Mouse (Mus musculus) intestine, embryonic 15.5 days (tissue): ENCODE measurements around the gene Cxcl9. TPM values are rescaled to one million over a fixed set of nuclear protein-coding genes. Genes with fewer than 3 reads are reported as not detected.

Experiments
- ATAC-seq: fragments of 200-750 bp; cut with Nextera tagmentation; 2 replicates; pipeline ENCODE4 v1.8.0; 2017; ENCODE audit warnings: moderate TSS enrichment, moderate library complexity
- H3K27ac ChIP-seq: fragments of 300-500 bp; sonication (generic); 2 replicates; pipeline ENCODE4 v1.5.1; 2015; ENCODE audit warnings: mild to moderate bottlenecking, inconsistent platforms
- H3K27me3 ChIP-seq: fragments of 300-500 bp; sonication (generic); replicated peaks from 2 replicates; pipeline ENCODE4 v1.6.1; 2015; ENCODE audit warnings: inconsistent platforms
- H3K36me3 ChIP-seq: fragments of 300-500 bp; sonication (generic); 2 replicates; pipeline ENCODE4 v1.6.1; 2015; ENCODE audit warnings: inconsistent platforms
- H3K4me1 ChIP-seq: fragments of 300-500 bp; sonication (generic); replicated peaks from 2 replicates; pipeline ENCODE4 v1.6.1; 2015; ENCODE audit warnings: inconsistent platforms
- H3K4me2 ChIP-seq: fragments of 300-500 bp; sonication (generic); replicated peaks from 2 replicates; pipeline ENCODE4 v1.6.1; 2015; ENCODE audit warnings: mild to moderate bottlenecking, inconsistent platforms
- H3K4me3 ChIP-seq: fragments of 300-500 bp; sonication (generic); replicated peaks from 2 replicates; pipeline ENCODE4 v1.5.1; 2015; ENCODE audit warnings: inconsistent platforms
- H3K9ac ChIP-seq: fragments of 300-500 bp; sonication (generic); 2 replicates; pipeline ENCODE4 v1.6.1; 2015; ENCODE audit warnings: inconsistent platforms
- H3K9me3 ChIP-seq: fragments of 300-500 bp; sonication (generic); 2 replicates; pipeline ENCODE4 v1.6.1; 2016; ENCODE audit warnings: inconsistent platforms
- WGBS: fragments of 180-500 bp; shearing (Covaris S2); methylation state at CpG from one replicate; pipeline ENCODE4 v1.1.7; 2015; 5-methylcytosine and 5-hydroxymethylcytosine counted together
- polyA plus RNA-seq: library from polyadenylated mRNA; unstranded; fragments of >200 nt; fragmentation: Nextera tagmentation; extraction: Ambion mirVana; gene quantifications from 2 replicates; pipeline ENCODE4 v1.2.1, GENCODE M21; 2015

The Cxcl9 gene
- polyA plus RNA-seq, 1 experiment from 2014 or later, result not detected

DNA sequence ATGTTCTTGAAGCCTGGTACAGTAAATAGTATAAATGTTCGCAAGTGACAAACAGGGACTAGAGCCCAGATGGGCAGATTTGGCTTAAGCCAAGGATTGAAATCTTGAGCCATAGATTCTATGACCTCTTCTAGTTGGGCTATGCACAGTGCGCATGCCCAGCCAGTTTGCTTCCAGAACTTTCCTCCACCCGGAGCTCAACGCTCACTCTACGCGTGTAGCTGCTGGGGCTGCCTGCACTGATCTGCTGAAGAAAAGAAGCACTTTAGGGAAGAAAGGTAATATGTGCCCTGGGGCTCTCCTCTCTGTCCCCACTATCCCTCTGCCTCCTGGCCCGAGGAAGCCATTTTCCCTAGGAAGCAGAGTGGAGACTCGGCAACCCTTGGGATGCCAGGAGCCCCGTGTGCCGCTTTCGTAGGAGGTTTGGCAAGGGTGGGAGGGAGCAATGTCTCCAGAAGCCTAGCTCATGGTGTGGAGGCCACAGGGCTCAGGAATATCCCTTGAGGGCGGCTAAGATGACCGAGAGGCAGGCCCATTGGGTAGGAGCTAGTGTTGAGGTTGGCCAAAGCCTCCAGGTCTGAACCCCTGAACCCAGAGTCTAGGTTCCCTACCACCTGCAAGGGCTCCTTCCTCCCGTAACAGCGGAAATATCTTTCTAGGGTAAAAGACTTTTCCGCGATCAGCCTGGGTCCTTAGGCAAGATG lies 3.9 kb upstream of the Cxcl9 start, which contains the start of gene Art3:
Art3 (plus strand) TSS at position 193 of the 704 bp plus-strand sequence.
- ATAC-seq, result peak; percentile 15; the same call in 1 of the 2 replicates
- Histone ChIP-seq H3K9me3 (no peaks in the 10 kb centered on the region), H3K9ac (no peak within 1 kb of the TSS), H3K27ac (peak within 1 kb of the TSS; percentile 84), H3K36me3 (no peaks in the 10 kb centered on the region), H3K4me2 (peak within 1 kb of the TSS; percentile 25), H3K27me3 (no peaks in the 10 kb centered on the region), H3K4me1 (0 out of 2 replicates have a peak, but pooled peaks cover 5% of the 10 kb centered on the region), H3K4me3 (no peak within 1 kb of the TSS)
- WGBS, result 85% methylated on average over 17 of the region's 17 CpGs

DNA sequence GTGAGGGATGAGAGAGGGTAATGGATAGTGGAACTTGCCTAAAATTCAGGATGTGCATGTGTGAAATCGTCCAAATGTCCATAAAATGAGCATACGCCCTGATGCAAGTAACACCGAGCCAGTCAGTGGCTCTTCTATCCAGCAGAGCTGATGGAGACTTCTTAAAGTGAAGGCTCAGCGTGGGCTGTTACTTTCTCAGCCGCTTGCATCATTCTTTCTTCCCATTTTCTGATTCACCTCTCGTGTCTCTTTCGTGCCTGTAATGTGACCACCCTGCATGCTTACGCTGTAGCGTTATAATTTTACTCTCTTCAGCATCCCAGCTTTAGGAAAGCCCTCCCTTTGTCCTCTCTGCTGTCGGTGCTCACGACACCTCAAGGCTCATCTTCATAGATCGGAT lies 3.2 kb upstream of the Cxcl9 start:
- Histone ChIP-seq H3K4me1 (0 out of 2 replicates have a peak, but pooled peaks cover 5% of the 10 kb centered on the region), H3K4me3 (no peak overlapping the region), H3K4me2 (no peak overlapping the region), H3K27me3 (no peaks in the 10 kb centered on the region), H3K9me3 (no peaks in the 10 kb centered on the region), H3K27ac (no peak overlapping the region), H3K36me3 (no peaks in the 10 kb centered on the region), H3K9ac (no peak overlapping the region)
- no peak for ATAC-seq
- WGBS, result 89% methylated on average over 12 of the region's 12 CpGs

DNA sequence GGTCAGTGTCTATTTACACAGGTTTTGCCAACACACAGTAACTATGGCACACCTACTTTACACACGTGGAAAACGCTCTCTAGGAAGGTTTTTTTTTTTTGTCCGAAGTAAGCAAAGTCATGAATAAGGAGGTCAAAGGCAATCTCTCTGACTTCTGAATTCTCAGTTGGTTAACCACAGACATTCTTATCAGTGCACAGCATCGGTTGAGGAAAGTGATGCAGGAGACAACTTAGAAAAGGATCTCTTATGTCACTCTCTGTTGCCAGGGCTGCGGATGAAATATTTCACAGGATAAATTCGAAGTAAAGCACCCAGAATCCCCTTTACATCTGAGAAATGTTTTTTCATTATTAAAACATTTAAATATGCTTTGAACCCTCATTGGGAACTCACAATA lies 512 bp downstream of the Cxcl9 start:
- Histone ChIP-seq H3K9ac (no peak overlapping the region), H3K36me3 (no peaks in the 10 kb centered on the region), H3K4me3 (no peak overlapping the region), H3K27me3 (no peaks in the 10 kb centered on the region), H3K9me3 (no peaks in the 10 kb centered on the region), H3K4me2 (no peak overlapping the region), H3K4me1 (0 out of 2 replicates have a peak, but pooled peaks cover 9% of the 10 kb centered on the region), H3K27ac (no peak overlapping the region)
- 60% methylated on average over 6 of the region's 6 CpGs for WGBS
- no peak for ATAC-seq

DNA sequence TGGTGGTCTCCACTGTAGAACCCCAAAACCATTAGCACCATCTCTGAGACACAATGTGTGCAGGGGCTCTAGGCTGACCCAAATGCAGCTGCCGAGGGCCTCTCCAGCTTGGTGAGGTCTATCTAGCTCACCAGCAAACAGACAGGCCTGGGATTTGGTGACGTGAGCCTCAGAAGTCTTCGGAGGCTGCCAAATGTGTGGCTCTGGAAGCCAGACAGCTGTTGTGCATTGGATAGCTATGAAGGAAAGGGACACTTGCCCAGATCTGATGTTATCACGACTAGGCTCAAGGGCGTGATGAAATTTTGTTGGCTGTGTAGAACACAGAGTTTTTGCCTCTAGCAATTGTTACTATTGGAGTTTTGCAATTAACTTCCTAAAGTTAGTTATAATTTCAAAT lies 4.6 kb downstream of the Cxcl9 start:
- no peak for ATAC-seq
- H3K4me3 ChIP-seq, result no peak overlapping the region
- 64% methylated on average over 5 of the region's 5 CpGs for WGBS
- H3K9me3 ChIP-seq, result no peaks in the 10 kb centered on the region
- H3K4me2 ChIP-seq, result no peak overlapping the region
- no peak overlapping the region for H3K9ac ChIP-seq
- no peaks in the 10 kb centered on the region for H3K36me3 ChIP-seq
- no peaks in the 10 kb centered on the region for H3K27me3 ChIP-seq
- H3K4me1 ChIP-seq, result 0 out of 2 replicates have a peak, but pooled peaks cover 4% of the 10 kb centered on the region
- H3K27ac ChIP-seq, result no peak overlapping the region

DNA sequence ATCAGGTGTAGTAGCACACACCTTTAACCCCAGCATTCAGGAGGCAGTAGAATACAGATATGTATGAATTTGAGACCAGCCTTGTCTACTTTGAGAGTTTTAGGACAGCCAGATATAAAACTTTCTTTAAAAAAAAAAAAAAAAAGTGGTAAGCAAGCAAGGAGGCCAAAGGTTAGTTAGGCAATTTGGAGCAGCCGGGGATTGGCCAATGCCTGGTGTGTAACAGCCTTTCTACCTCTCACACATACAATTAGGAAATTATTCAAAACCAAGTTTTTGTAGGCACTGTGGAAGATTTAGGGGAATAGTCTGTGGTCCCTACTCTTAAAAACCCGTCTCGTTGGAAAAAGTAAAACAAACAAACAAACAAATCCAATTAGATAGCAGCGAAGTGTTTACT lies 5.3 kb downstream of the Cxcl9 start:
- Histone ChIP-seq H3K9ac (no peak overlapping the region), H3K27ac (no peak overlapping the region), H3K4me1 (0 out of 2 replicates have a peak, but pooled peaks cover 4% of the 10 kb centered on the region), H3K4me2 (no peak overlapping the region), H3K4me3 (no peak overlapping the region), H3K36me3 (no peaks in the 10 kb centered on the region), H3K27me3 (no peaks in the 10 kb centered on the region), H3K9me3 (no peaks in the 10 kb centered on the region)
- ATAC-seq, result no peak
- WGBS, result 80% methylated on average over 4 of the region's 4 CpGs

DNA sequence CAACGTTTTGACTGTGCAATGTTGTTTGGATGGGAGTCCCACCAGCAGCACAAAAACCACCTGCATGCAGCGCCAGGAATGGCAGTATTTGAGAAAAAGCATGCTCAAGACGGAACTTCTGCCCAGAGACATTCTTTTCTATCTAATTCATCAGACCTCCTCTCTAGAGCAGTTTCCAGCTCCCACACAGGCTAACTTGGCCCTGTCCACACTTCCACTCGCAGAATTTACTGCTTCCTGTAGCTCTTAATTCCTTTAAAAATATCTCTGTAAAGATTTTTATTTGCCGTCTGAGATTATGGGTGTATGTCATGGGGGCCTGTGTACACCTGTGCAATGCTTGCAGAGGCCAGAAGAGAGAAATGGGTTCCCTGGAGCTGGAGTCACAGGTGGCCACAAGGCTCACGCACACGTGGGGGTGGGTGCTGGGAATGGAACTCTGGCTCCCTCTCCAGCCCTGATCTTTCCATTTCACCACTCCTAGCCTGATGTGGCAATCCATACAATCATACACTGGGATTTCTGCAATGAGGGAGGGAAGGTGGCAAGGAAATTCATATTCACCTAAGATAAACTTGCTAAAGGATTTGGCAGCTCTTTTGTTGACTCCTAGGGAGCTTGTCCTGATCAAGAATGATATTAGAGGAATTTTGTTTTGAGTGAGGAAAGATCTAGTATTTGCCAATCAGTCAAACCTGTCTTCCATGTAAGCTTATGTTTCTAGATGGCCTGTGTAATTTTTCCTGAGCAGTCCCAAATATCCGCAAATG lies 6.1 kb downstream of the Cxcl9 start:
- no peak for ATAC-seq
- H3K4me2 ChIP-seq, result no peak overlapping the region
- H3K4me1 ChIP-seq, result 0 out of 2 replicates have a peak, but pooled peaks cover 4% of the 10 kb centered on the region
- H3K9me3 ChIP-seq, result no peaks in the 10 kb centered on the region
- H3K27me3 ChIP-seq, result no peaks in the 10 kb centered on the region
- no peak overlapping the region for H3K4me3 ChIP-seq
- no peak overlapping the region for H3K27ac ChIP-seq
- H3K9ac ChIP-seq, result no peak overlapping the region
- WGBS, result 36% methylated on average over 8 of the region's 8 CpGs
- H3K36me3 ChIP-seq, result no peaks in the 10 kb centered on the region

DNA sequence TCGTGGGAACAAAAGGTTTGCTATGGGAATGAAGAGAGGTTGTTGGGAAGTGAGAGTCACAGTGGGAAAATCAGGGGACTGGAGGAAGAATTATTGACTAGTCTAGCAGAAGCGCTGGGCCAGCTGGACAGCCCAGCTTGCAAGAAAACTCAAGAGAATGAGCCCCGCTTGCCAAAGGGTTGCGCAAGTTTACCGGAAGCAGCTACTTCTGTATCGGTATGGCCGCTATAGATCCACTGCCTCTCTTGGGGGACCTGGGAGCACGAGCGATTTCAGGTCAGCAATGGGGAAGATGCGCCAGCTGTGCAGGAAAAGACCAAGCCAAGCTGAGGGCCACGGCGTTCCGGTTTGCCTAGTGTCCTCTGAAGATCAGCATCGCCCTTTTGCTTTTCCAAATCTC lies 9.3 kb downstream of the Cxcl9 start:
- Histone ChIP-seq H3K27me3 (no peaks in the 10 kb centered on the region), H3K9ac (no peak overlapping the region), H3K9me3 (no peaks in the 10 kb centered on the region), H3K36me3 (no peaks in the 10 kb centered on the region), H3K4me2 (no peak overlapping the region), H3K27ac (no peak overlapping the region), H3K4me1 (no peaks in the 10 kb centered on the region), H3K4me3 (no peak overlapping the region)
- WGBS, result 79% methylated on average over 14 of the region's 14 CpGs
- ATAC-seq, result no peak

DNA sequence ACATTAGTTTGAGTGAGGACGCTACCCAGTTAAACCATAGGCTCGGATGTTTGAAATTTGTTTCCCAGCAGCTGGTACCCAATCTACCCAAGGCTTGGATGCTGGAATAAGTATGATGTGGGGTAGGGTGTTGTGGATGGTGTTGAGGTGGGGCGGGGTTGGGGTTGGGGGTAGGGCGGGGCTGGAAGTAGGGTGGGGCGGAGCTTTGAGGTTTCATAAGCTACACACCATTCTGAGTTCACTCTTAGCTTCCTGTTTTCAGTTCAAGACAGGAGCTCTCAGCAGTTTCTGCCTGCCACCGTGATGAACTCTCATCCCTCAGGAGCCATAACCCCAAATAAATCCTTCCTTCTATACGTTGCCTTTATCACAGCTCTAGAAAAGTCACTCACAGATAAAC lies 9.8 kb downstream of the Cxcl9 start:
- no peaks in the 10 kb centered on the region for H3K36me3 ChIP-seq
- no peak overlapping the region for H3K9ac ChIP-seq
- H3K9me3 ChIP-seq, result no peaks in the 10 kb centered on the region
- no peak overlapping the region for H3K27ac ChIP-seq
- H3K27me3 ChIP-seq, result no peaks in the 10 kb centered on the region
- H3K4me3 ChIP-seq, result no peak overlapping the region
- H3K4me2 ChIP-seq, result no peak overlapping the region
- 80% methylated on average over 7 of the region's 7 CpGs for WGBS
- H3K4me1 ChIP-seq, result no peaks in the 10 kb centered on the region
- ATAC-seq, result no peak

DNA sequence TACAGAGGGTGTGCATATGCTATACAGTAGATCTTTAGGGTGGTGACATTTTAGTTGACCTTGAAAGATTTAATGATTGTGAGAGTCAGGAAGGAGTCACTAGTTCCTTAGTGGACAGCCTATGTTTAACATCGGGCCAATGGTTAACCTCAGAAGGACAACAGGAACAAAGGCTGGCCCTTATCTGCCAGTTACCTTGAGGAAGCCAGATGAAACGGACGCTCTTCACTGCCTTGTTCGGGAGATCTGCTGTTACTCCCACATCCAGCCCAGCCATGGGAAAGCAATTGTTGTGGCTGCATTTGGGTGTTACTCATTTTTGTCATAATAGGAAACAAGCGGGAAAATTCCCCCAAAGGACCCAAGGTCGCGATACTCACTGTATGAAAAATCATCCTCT lies 14.1 kb downstream of the Cxcl9 start:
- WGBS, result 43% methylated on average over 7 of the region's 7 CpGs
- Histone ChIP-seq H3K4me2 (no peak overlapping the region), H3K27ac (no peak overlapping the region), H3K4me3 (no peak overlapping the region), H3K36me3 (no peaks in the 10 kb centered on the region), H3K4me1 (peaks cover 3% of the 10 kb centered on the region; the same call in 1 of the 2 replicates), H3K9ac (no peak overlapping the region), H3K27me3 (no peaks in the 10 kb centered on the region), H3K9me3 (no peaks in the 10 kb centered on the region)
- ATAC-seq, result no peak

DNA sequence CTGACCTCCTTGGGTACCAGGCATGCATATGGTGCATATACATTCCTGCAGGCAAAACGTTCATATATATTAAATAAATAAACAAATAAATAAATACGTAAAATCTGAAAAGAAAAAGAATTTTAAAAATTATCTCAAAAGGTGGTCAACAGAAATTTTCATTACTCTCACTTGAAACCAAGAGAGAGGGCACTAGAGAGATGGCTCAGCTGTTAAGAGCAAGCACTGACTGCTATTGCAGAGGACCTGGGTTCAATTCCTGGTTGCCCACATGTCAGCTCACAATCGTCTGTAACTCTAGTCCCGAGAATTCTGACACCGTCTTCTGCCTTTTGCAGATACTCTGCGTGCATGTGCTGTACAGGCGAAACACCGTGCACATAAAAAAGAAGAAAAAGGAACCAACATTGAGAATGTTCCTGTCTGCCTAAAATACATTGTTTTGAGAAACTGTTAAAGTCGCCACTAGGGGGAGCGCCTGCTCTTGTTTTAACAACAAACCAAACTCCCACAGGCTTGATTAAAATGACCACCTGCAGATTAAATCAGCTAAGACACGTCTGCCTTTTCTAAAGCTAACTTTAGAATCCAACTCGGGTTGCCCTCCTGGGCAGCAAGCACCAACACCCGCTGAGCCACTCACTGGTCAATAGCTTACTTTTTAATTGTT lies 15.7 kb downstream of the Cxcl9 start:
- H3K27ac ChIP-seq, result no peak overlapping the region
- 11% methylated on average over 13 of the region's 13 CpGs for WGBS
- no peaks in the 10 kb centered on the region for H3K36me3 ChIP-seq
- H3K9ac ChIP-seq, result no peak overlapping the region
- H3K27me3 ChIP-seq, result no peaks in the 10 kb centered on the region
- H3K4me3 ChIP-seq, result no peak overlapping the region
- H3K4me1 ChIP-seq, result peaks cover 4% of the 10 kb centered on the region; the same call in 1 of the 2 replicates
- H3K4me2 ChIP-seq, result no peak overlapping the region
- no peak for ATAC-seq
- H3K9me3 ChIP-seq, result no peaks in the 10 kb centered on the region

DNA sequence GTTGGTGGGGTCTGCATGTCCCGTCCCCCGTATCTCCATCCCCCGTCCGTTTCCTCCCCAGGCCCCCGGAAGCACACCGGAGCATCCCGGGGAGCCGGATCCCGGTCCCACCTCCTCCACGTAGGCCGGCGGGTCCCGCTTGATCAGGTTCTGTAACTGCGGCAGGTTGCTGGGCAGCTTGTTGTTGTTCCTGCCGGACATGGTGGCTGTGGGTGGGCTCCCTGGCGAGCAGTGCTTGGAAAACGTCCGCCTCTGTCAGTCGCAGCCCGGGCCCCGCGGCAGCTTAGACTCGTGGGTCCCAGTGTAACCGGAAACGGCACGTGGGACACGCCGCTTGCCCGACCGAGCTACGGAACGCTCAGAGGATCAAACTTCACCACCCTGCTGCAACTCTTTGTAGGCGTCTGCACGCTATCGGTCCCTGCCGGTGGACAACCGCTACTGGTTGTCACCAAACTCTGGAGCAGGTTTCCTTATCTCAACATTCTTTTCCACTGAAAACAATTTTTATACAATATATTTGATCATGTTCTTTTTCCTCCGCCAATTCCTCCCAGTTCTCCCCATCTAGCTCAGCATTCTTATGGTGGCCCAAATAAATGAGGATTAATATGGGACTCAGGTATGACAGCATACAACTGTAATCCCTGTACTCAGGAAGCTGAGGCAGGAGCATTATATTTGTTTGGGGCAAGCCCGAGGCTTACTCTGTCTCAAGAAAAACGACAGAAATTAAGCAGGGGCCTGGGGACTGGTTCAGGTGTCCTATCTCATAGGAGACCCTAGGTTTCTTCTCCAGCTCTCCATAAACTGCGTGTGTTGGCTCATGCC lies 18.0 kb downstream of the Cxcl9 start, which contains the start of gene Sdad1:
Sdad1 (minus strand) TSS at position 799 of the 831 bp plus-strand sequence.
- H3K27ac ChIP-seq, result peak within 1 kb of the TSS; percentile 55
- no peaks in the 10 kb centered on the region for H3K9me3 ChIP-seq
- peak; percentile 93 for ATAC-seq
- H3K4me2 ChIP-seq, result peak within 1 kb of the TSS; percentile 69
- peaks cover 4% of the 10 kb centered on the region; the same call in 1 of the 2 replicates for H3K4me1 ChIP-seq
- peak within 1 kb of the TSS; percentile 74 for H3K4me3 ChIP-seq
- 2% methylated on average over 41 of the region's 41 CpGs for WGBS
- peaks cover 6% of the 10 kb centered on the region; the same call in 1 of the 2 replicates for H3K36me3 ChIP-seq
- H3K27me3 ChIP-seq, result no peaks in the 10 kb centered on the region
- peak within 1 kb of the TSS; percentile 60 for H3K9ac ChIP-seq
